Mouse (Mus musculus): ENCODE measurements around the gene Cops2.

DNA sequence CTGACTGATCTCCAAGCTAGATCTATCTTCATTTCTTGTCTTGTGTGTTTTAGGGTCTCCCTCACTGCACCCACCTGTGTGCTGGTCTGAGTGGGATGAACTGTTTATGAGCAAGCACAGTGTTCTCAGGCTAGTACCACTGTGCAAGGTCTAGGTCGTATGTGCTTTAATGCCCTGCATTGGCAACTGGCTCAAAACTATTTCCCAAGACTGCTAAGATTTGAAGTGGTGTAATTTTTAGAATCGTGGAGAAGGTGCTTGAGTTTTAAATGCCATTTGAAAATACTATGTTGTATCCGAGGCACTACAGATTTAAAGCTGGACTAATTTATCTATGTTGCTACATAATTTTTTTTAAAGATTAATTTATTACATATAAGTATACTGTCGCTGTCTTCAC, 31.0 kb downstream of the Cops2 start:
- TF ChIP-seq CTCF (IDR thresholded peaks at IDR 0.05; ENCODE audit: low read depth) (no peak), EP300 (IDR thresholded peaks at IDR 0.05; ENCODE audit: low read depth) (no peak)
